Mouse (Mus musculus): Measurements from ENCODE around the gene Pde8b. TPM values are rescaled to one million over a fixed set of nuclear protein-coding genes. Genes with fewer than 3 reads are reported as not detected.

Gene Pde8b
- polyA plus RNA-seq, 1 experiment from 2014 or later, result 1.2 TPM

- CTCF ChIA-PET, result no interaction called here
- TF ChIP-seq CTCF (IDR thresholded peaks at IDR 0.05), result no peak
Observed at GRCm38 (mm10) chr13:95257083-95257482, 6.9 kb upstream of the Pde8b start.

GRCm38 (mm10) chr13:95255083-95255482 lies 4.9 kb upstream of the Pde8b start:
- ATAC-seq, result no peak
- no peak for TF ChIP-seq CTCF (IDR thresholded peaks at IDR 0.05)
- H3K27me3 ChIP-seq, result no peaks in the 10 kb centered on the region
- ChIA-PET CTCF (no interaction called here), POLR2A (no interaction called here)
- DNase-seq (ENCODE audit: low read depth, low spot score), result no peak
- in situ Hi-C loops (cut with MboI; ENCODE audit: low pct_unique_long_range_greater_than_20kb), result no loop called here

More at GRCm38 (mm10) chr13:95257083-95257482, 6.9 kb upstream of the Pde8b start:
- H3K27me3 ChIP-seq, result no peaks in the 10 kb centered on the region
- no peak for ATAC-seq
- POLR2A ChIA-PET, result no interaction called here
- no peak for DNase-seq (ENCODE audit: low read depth, low spot score)
- in situ Hi-C loops (cut with MboI; ENCODE audit: low pct_unique_long_range_greater_than_20kb), result no loop called here

- in situ Hi-C loops (cut with MboI; ENCODE audit: low pct_unique_long_range_greater_than_20kb), result no loop called here
- ATAC-seq (no peak), DNase-seq (ENCODE audit: low read depth, low spot score) (no peak)
- peaks cover 4% of the 10 kb centered on the region for H3K27me3 ChIP-seq
- TF ChIP-seq CTCF (IDR thresholded peaks at IDR 0.05), result no peak
- ChIA-PET CTCF (no interaction called here), POLR2A (no interaction called here)
Observed at GRCm38 (mm10) chr13:95243026-95243425, 7.1 kb downstream of the Pde8b start.

GRCm38 (mm10) chr13:95237488-95237887 lies 12.6 kb downstream of the Pde8b start:
- in situ Hi-C loops (cut with MboI; ENCODE audit: low pct_unique_long_range_greater_than_20kb), result no loop called here
- no peak for ATAC-seq
- DNase-seq (ENCODE audit: low read depth, low spot score), result no peak
- CTCF ChIA-PET, result no interaction called here
- TF ChIP-seq CTCF (IDR thresholded peaks at IDR 0.05), result no peak
- no peaks in the 10 kb centered on the region for H3K27me3 ChIP-seq
- POLR2A ChIA-PET, result no interaction called here

GRCm38 (mm10) chr13:95235261-95235660 lies 14.9 kb downstream of the Pde8b start:
- no peak for TF ChIP-seq CTCF (IDR thresholded peaks at IDR 0.05)
- no peaks in the 10 kb centered on the region for H3K27me3 ChIP-seq
- ChIA-PET CTCF (no interaction called here), POLR2A (no interaction called here)
- ATAC-seq (no peak), DNase-seq (ENCODE audit: low read depth, low spot score) (no peak)
- in situ Hi-C loops (cut with MboI; ENCODE audit: low pct_unique_long_range_greater_than_20kb), result no loop called here

- DNase-seq (ENCODE audit: low read depth, low spot score) (no peak), ATAC-seq (no peak)
- CTCF ChIA-PET, result interaction anchor here (0.9 to 1.7 kb wide), 2 partner anchors 8 to 9 kb away, joined by 3 to 4 read pairs; no protein-coding TSS in a partner anchor
Observed at GRCm38 (mm10) chr13:95231366-95232138, 18.6 kb downstream of the Pde8b start.

GRCm38 (mm10) chr13:95230326-95230725 lies 19.8 kb downstream of the Pde8b start:
- ChIA-PET CTCF (no interaction called here), POLR2A (no interaction called here)
- peaks cover 8% of the 10 kb centered on the region for H3K27me3 ChIP-seq
- no peak for TF ChIP-seq CTCF (IDR thresholded peaks at IDR 0.05)
- DNase-seq (ENCODE audit: low read depth, low spot score), result no peak
- no peak for ATAC-seq
- in situ Hi-C loops (cut with MboI; ENCODE audit: low pct_unique_long_range_greater_than_20kb), result no loop called here

More at GRCm38 (mm10) chr13:95231366-95232138, 18.6 kb downstream of the Pde8b start:
- TF ChIP-seq CTCF (IDR thresholded peaks at IDR 0.05), result no peak
- in situ Hi-C loops (cut with MboI; ENCODE audit: low pct_unique_long_range_greater_than_20kb), result no loop called here
- H3K27me3 ChIP-seq, result peaks cover 4% of the 10 kb centered on the region
- POLR2A ChIA-PET, result no interaction called here

- ATAC-seq (no peak), DNase-seq (ENCODE audit: low read depth, low spot score) (no peak)
- POLR2A ChIA-PET, result no interaction called here
- in situ Hi-C loops (cut with MboI; ENCODE audit: low pct_unique_long_range_greater_than_20kb), result no loop called here
- H3K27me3 ChIP-seq, result peaks cover 12% of the 10 kb centered on the region
- TF ChIP-seq CTCF (IDR thresholded peaks at IDR 0.05), result no peak
- CTCF ChIA-PET, result no interaction called here
Observed at GRCm38 (mm10) chr13:95224491-95224890, 25.6 kb downstream of the Pde8b start.

GRCm38 (mm10) chr13:95223427-95223772 lies 26.7 kb downstream of the Pde8b start:
- POLR2A ChIA-PET, result no interaction called here
- no peak for DNase-seq (ENCODE audit: low read depth, low spot score)
- H3K27me3 ChIP-seq, result peaks cover 12% of the 10 kb centered on the region
- CTCF ChIA-PET, result interaction anchor here (0.9 to 1.5 kb wide), 2 partner anchors 9 to 63 kb away, joined by 4 read pairs; no protein-coding TSS in a partner anchor
- in situ Hi-C loops (cut with MboI; ENCODE audit: low pct_unique_long_range_greater_than_20kb), result no loop called here
- ATAC-seq, result no peak
- TF ChIP-seq CTCF (IDR thresholded peaks at IDR 0.05), result no peak

- POLR2A ChIA-PET, result no interaction called here
- H3K27me3 ChIP-seq, result peaks cover 8% of the 10 kb centered on the region
- TF ChIP-seq CTCF (IDR thresholded peaks at IDR 0.05), result no peak
- ATAC-seq, result peak; percentile 31
- in situ Hi-C loops (cut with MboI; ENCODE audit: low pct_unique_long_range_greater_than_20kb), result no loop called here
- CTCF ChIA-PET, result interaction anchor here (0.9 to 1.5 kb wide), 2 partner anchors 9 to 64 kb away, joined by 4 read pairs; no protein-coding TSS in a partner anchor
- no peak for DNase-seq (ENCODE audit: low read depth, low spot score)
Observed at GRCm38 (mm10) chr13:95222569-95223426, 27.3 kb downstream of the Pde8b start.
